16 mouse cellular contexts compared by ENCODE assay signal in the genomic region with DNA sequence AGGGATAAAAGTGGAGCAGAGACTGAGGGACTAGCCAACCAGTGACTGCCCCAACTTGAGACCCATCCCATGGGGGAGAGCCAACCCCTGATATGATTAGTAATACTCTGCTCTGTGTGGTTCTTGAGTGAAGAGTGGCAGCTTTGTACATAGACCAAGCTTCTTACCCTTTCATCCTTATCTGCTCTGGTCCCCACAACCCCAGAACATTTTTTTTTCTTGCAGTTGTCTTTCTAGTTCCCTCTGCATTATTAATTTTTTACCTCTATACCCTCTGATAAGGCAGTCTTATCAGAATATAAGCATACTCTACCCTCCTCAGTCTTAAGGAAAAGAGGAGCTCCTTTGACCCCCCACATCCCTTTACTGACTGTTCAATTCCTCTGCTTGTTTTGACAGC.
A peak's percentile ranks its signal among the peaks of the same experiment; 100 is the strongest.
DNase-seq lines count a peak whose midpoint lies in the region; TF ChIP-seq lines count a peak whose summit lies in the region.
"Had no signal": no experiment of that assay in that cellular context is flagged by ENCODE, and none has a peak within 500 bp of the region (broad histone marks: within the 10 kb centered on the region; RNA-seq: fewer than 3 reads in every experiment).

No protein-coding gene starts in this region.

- H3K27me3 ChIP-seq in MEL (ENCODE audit: control insufficient read depth in 1 of 2, insufficient read depth in 2 of 2, low read length in 2 of 2) = no peaks in the 10 kb centered on the region
- H3K27me3 ChIP-seq: Patski had no signal

- peak overlapping the region; percentile 43 for H3K27ac ChIP-seq in MEL (ENCODE audit: control insufficient read depth, low read depth, low read length)

- H3K9me3 ChIP-seq in MEL (replicated peaks; ENCODE audit: insufficient read depth, low read length) = no peaks in the 10 kb centered on the region
- H3K9me3 ChIP-seq: G1E had no signal

- no peak overlapping the region for H3K9ac ChIP-seq in MEL (ENCODE audit: control insufficient read depth, low read depth, low read length, poor library complexity, severe bottlenecking)

- H3K4me3 ChIP-seq in MEL (ENCODE audit: control insufficient read depth in 1 of 2, insufficient read depth in 1 of 2, low read depth in 2 of 2, low read length in 2 of 2) = no peak overlapping the region

- peak; percentile 45 to 46; a peak in 3 of 4 replicates for TF ChIP-seq EP300 in MEL (IDR thresholded peaks at IDR 0.05; ENCODE audit: low read depth in 1 of 2, low read length in 2 of 2)

- TF ChIP-seq CTCF in MEL (IDR thresholded peaks at IDR 0.05 in 2 of 3, conservative IDR thresholded peaks at IDR 0.05 in 1 of 3; ENCODE audit: control insufficient read depth in 1 of 3, insufficient read depth in 1 of 3, low read depth in 2 of 3, low read length in 3 of 3, poor library complexity in 1 of 3, severe bottlenecking in 1 of 3) = no peak

- TF ChIP-seq POLR2A in MEL (IDR thresholded peaks at IDR 0.05; ENCODE audit: control insufficient read depth in 1 of 2, insufficient read depth in 1 of 2, low read depth in 1 of 2, low read length in 2 of 2, poor library complexity in 1 of 2) = no peak

- H3K36me3 ChIP-seq in MEL (ENCODE audit: control insufficient read depth in 1 of 2, insufficient read depth in 2 of 2, low read length in 2 of 2) = peaks cover 0 to 22% of the 10 kb centered on the region in 2 experiments; a peak in 2 of 4 replicates
- H3K36me3 ChIP-seq: G1E had no signal

- no peak for TF ChIP-seq RAD21 in MEL (IDR thresholded peaks at IDR 0.05; ENCODE audit: low read depth, low read length)

- H3K4me1 ChIP-seq in MEL (ENCODE audit: control insufficient read depth in 1 of 2, insufficient read depth in 2 of 2, low read length in 2 of 2) = peaks cover 2 to 21% of the 10 kb centered on the region in 2 experiments

- no peaks in the 10 kb centered on the region for H3K79me2 ChIP-seq in MEL (ENCODE audit: control insufficient read depth, insufficient read depth, low read length, poor library complexity)

- DNase-seq in MEL (ENCODE audit: low read depth, low spot score) = peak; percentile 52
- DNase-seq in testis, postnatal 14 days (ENCODE audit: low spot score) = no peak
- DNase-seq: adrenal gland, adult 2 months; adrenal gland, adult 8-10 months; adrenal gland, postnatal 10 days; adrenal gland, postnatal 14 days; adrenal gland, postnatal 25 days; adrenal gland, postnatal 36 days; B cell, adult 2 months; cerebellum, adult 11 months; cerebellum, adult 11-12 months; cerebellum, adult 18-20 months; cerebellum, adult 2 months; cerebellum, adult 8-10 months had no signal

TF ChIP-seq in MEL, 35 proteins besides CTCF, POLR2A, EP300 and RAD21:
- no peak for TF ChIP-seq RCOR1 (IDR thresholded peaks at IDR 0.05; ENCODE audit: low read depth, low read length)
- no peak for TF ChIP-seq MEF2A (IDR thresholded peaks at IDR 0.05; ENCODE audit: extremely low read depth, insufficient replicate concordance, low read depth, low read length, poor library complexity, severe bottlenecking)
- peak; percentile 95 for TF ChIP-seq ZNF384 (IDR thresholded peaks at IDR 0.05; ENCODE audit: low read depth, low read length)
- TF ChIP-seq GATA1 (IDR thresholded peaks at IDR 0.05; ENCODE audit: low read depth, low read length) = peak; percentile 72
- no peak for TF ChIP-seq NRF1 (IDR thresholded peaks at IDR 0.05; ENCODE audit: insufficient read depth, low read depth, low read length, poor library complexity, severe bottlenecking)
- TF ChIP-seq POLR2AphosphoS2 (IDR thresholded peaks at IDR 0.05; ENCODE audit: low read length) = no peak
- TF ChIP-seq NELFE (IDR thresholded peaks at IDR 0.05; ENCODE audit: low read depth, low read length) = no peak
- TF ChIP-seq ETS1 (IDR thresholded peaks at IDR 0.05; ENCODE audit: low read depth, low read length) = 0 out of 2 replicates have a peak, but pooled peaks have one; percentile 24
